Mouse (Mus musculus): Measurements from ENCODE around the gene Slc5a10. TPM values are rescaled to one million over a fixed set of nuclear protein-coding genes. Genes with fewer than 3 reads are reported as not detected.

Slc5a10 gene
- not detected for total RNA-seq (2021)
- long read RNA-seq, experiment 1 = 0 reads
- long read RNA-seq, experiment 2, partial matches to known transcripts = 0 of 2 reads
- long read RNA-seq, experiment 2, other reads (novel, unspliced or antisense) = 1 of 2 reads

DNA sequence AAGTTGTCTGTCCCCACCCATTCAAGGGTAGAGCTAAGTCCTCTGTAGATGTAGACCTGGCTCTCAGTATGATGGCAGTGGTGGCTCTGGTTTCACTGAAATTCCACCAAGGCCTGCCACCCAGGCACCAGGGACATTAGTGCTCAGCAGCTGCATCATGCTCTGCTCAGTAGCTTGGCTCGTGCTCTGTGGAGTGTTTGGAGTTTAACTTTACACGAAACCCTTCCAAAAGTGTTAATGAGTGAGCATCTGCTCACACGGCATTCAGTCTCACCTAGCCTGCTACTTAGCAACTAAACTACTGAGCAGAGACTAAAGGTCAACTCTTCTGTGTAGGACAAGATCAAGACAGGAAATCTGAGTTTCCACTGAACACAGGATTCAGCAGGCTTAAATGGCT, at the start of gene Slc5a10:
TSS of gene Slc5a10 (minus strand) at position 191 of the 400 bp plus-strand sequence.
- DNase-seq (ENCODE audit: low spot score in 2 of 2) = no peak

GRCm38 (mm10) chr11:61761584-61762407, 41.2 kb upstream of the Slc5a10 start, which contains the start of gene Prpsap2:
TSS of gene Prpsap2 (minus strand) at chr11:61762088.
- DNase-seq (ENCODE audit: low spot score in 2 of 2) = peak; percentile 99 to 100

DNA sequence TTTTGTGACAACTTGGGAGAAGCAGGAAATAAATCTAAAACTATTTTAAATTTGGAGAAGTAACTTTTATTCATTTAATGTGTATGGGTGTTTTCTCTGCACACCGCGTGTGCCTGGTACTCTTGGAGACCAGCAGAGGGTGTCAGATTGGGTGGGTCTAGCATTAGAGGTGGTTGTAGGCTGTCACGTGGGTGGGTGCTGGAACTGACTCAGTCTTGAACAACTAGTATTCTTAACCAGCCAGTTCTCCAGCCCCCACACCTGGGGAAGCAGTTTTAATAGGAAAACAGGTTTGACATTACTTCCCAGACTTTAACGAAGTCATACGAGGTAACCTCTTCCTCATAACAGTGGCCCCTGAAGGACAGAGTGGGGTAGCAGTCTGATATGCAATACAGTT, 39.9 kb upstream of the Slc5a10 start:
- DNase-seq (ENCODE audit: low spot score in 2 of 2) = no peak

DNA sequence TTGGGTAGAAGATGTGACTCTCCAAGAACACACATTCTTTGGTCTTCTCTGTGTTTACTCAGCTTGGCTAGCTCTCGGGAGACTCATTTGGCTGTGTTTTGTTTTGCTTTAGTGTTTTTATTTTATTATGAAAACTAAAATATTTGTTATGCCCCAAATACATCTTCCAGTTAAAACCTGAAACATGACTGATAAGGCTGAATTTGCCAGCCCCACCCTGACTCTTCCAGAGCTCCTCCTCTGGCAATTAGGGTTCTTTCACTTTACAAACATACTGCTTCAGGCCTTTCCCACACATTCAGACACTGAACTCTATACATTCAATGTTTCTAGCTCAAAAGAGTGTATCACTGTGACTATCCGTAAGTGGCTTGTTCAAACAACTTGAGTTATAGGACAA, 36.5 kb upstream of the Slc5a10 start:
- DNase-seq (ENCODE audit: low spot score in 2 of 2) = no peak

- no peak for DNase-seq (ENCODE audit: low spot score in 2 of 2)
These were observed 31.0 kb upstream of the Slc5a10 start for GRCm38 (mm10) chr11:61751612-61752011.

DNA sequence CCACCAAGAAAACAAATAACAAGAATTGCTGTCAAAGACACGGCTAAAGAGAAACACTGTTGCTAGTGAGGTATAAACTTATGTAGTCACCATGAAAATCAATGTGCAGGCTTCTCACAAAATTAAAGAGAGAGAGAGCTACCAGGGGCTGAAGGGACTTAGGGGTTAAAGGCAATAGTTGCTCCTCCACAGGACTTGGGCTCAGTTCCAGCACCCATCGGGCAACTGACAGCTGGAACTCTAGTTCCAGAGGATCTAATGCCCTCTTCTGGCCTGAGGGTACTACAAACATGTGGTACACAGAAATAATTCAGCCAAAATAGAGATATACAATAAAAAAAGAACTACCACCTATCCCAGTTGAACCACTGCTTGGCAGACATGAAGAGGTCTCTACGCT, 26.5 kb upstream of the Slc5a10 start:
- no peak for DNase-seq (ENCODE audit: low spot score in 2 of 2)

GRCm38 (mm10) chr11:61745781-61746180, 25.2 kb upstream of the Slc5a10 start:
- DNase-seq (ENCODE audit: low spot score in 2 of 2) = no peak

- no peak for DNase-seq (ENCODE audit: low spot score in 2 of 2)
These were observed 23.8 kb upstream of the Slc5a10 start for GRCm38 (mm10) chr11:61744460-61744859.

- DNase-seq (ENCODE audit: low spot score in 2 of 2) = no peak
These were observed 23.1 kb upstream of the Slc5a10 start for GRCm38 (mm10) chr11:61743768-61744167.

GRCm38 (mm10) chr11:61740500-61740899, 19.9 kb upstream of the Slc5a10 start:
- no peak for DNase-seq (ENCODE audit: low spot score in 2 of 2)

DNA sequence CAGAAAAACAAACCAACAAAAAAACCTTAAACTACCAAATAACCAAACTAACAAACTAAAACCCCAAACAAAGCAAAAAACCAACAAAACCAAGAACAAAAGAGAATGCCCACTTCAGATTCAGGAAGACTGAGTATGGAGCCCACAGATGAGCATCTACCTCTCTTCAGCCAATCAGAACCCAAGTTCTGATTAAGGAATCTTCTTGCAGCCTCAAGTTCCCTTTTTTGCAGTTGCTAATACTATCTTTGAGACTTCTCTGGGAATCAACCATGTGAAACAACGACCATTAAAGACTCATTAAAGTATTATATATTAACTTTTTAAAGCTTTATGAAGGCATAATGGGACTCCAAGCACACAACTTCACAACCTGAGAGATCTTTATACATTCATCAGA, 16.7 kb upstream of the Slc5a10 start:
- no peak for DNase-seq (ENCODE audit: low spot score in 2 of 2)

GRCm38 (mm10) chr11:61732672-61733071, 12.0 kb upstream of the Slc5a10 start:
- no peak for DNase-seq (ENCODE audit: low spot score in 2 of 2)

DNA sequence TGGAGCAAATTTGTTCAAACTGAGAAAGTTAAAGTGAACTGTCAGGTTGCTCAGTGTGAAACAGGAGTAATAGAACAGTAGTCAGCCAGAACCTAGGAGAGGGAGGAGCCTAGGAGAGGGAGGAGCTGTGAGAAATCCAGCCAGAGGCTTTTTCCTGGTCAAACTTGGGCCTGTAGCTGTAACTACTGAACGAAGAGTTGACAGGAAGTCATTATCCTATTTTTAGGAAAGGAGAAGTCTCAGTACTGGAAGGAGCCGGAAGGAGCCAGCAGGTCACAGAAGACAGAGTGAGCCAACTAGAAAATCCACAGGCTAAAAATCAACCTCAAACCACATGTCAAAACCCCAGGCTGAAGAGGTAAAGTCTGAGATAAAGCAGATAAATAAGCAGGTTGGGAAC, 7.4 kb upstream of the Slc5a10 start:
- no peak for DNase-seq (ENCODE audit: low spot score in 2 of 2)

- no peak for DNase-seq (ENCODE audit: low spot score in 2 of 2)
These were observed 1.5 kb upstream of the Slc5a10 start for GRCm38 (mm10) chr11:61722077-61722476.

GRCm38 (mm10) chr11:61719826-61720225, 800 bp downstream of the Slc5a10 start:
- no peak for DNase-seq (ENCODE audit: low spot score in 2 of 2)

DNA sequence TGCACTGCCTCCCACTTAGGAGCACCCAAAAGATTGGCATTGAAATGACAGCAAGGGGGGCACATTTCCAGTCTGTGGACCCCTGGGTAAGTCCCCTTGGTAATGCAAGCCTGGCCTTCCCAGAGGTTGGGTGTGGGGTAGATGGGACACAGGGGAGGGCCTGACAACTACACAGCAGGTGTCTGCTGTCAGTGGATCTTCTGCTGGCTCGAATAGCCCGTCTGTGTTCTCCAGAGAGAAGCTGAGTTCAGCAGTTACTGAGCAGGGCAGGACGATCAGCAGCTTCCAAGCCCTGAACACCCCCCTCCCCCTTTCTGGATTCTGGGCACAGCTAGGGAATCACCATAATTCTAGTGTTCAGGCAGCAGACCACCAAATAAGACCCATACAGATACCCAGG, 1.2 kb downstream of the Slc5a10 start:
- no peak for DNase-seq (ENCODE audit: low spot score in 2 of 2)

DNA sequence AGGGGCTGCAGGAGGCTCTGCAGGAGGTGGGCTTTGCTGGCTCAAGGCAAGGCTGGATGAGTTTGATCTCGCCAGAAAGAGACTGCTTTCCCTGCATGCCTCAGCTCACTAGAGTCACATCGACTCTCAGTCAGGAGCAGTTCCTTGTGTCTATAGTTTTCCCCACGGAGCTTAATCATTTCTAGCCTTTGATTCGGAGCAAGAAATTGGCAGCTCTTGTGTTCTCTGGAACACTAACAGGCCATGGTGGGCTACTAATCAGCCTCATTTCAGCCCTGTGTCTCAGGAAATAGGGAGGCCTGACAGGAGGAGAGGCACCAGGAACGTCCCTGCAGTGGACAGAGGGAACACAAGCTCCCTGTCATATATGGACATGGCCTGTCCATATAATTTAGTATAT, 2.6 kb downstream of the Slc5a10 start:
- DNase-seq (ENCODE audit: low spot score in 2 of 2) = no peak

GRCm38 (mm10) chr11:61715130-61715529, 5.5 kb downstream of the Slc5a10 start:
- no peak for DNase-seq (ENCODE audit: low spot score in 2 of 2)

GRCm38 (mm10) chr11:61714346-61715117, 6.1 kb downstream of the Slc5a10 start:
- DNase-seq (ENCODE audit: low spot score in 2 of 2) = peak; percentile 50 to 64

DNA sequence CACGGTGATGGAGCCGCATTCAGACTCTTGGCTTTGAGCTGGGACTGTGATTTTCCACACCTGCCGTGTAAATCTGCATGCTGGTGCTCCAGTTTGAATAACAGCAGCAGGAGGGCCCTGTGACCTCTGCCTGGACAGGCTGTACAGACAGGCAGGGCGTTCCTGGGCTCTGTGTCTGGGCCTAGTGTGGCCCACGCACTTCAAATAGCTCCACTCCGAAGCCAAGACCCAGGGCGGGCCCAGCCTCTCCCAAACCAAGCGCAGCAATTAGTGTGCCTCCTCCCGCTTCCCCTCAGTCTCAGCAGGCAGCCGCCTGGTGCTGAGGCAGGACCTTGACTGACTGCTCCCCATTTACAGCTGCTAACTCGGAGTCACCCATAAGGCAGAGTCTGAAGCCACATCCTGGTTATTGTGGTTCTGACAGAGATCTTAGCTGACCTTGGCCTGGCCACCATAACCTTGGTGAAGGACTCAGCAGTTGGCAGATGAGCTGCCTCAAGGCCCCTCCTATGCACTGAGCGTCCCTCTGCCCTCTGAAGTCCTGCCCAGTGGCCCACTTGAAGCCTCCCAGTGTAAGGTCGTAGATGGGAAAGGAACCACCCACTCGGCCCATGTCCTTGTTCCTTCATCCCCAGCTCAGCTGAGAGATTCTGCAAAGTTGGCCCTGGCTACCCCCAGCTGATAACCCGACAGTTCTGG, 7.3 kb downstream of the Slc5a10 start:
- peak; percentile 32 to 37 for DNase-seq (ENCODE audit: low spot score in 2 of 2)

DNA sequence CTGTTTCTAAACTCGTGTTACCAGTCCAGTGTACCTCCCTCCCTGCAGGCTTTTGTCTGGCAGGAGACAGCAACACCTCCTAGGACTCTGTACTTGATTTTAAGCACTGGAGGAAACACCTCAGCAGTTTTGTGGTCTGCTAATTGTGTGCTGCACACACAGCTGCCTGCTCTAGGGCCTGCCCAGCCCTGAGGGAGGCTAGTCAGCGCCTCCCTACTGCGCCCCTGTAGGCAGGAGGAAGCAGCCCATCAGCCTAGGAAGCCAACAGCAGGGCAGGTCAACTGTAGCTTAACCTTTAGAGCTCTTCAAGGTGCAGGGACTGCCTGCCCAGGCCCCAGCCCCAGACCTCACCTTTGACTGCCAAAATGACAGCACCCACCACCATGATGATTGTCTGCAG, 11.7 kb downstream of the Slc5a10 start:
- DNase-seq (ENCODE audit: low spot score in 2 of 2) = no peak
